Mouse (Mus musculus) liver, postnatal 0 days (tissue): ENCODE measurements around the gene Ccnh.

Source experiments
- CTCF ChIP-seq: sonication (generic); IDR thresholded peaks from 2 replicates; pipeline ENCODE4 v1.5.1; 2016; ENCODE audit warnings: antibody characterized with exemption, low read depth
- EP300 ChIP-seq: IDR thresholded peaks from 2 replicates; pipeline ENCODE4 v1.6.1; 2016; ENCODE audit warnings: antibody characterized with exemption, low read depth, mild to moderate bottlenecking

- TF ChIP-seq CTCF (no peak), EP300 (no peak)
These were observed 29.4 kb downstream of the Ccnh start for GRCm38 (mm10) chr13:85218656-85219055.
